Mouse (Mus musculus) ovary, postnatal 36 days (tissue): ENCODE measurements at regions not wholly inside any gene's neighbourhood (a gene's known extent, or its start where the extent isn't known, plus 50 kb on each side); places are given as distances from the start of the nearest gene placed in this dataset.

Source experiments
- DNase-seq: peaks from one replicate; pipeline ENCODE4 v3.0.0; 2022; ENCODE audit warnings: low spot score, mixed read lengths

- no peak for DNase-seq
These were observed 229.6 kb upstream of the Dcn start for GRCm38 (mm10) chr10:97249760-97250159.

- no peak for DNase-seq
These were observed 229.2 kb upstream of the Dcn start for GRCm38 (mm10) chr10:97250167-97250566.

- no peak for DNase-seq
These were observed 213.4 kb upstream of the Dcn start for GRCm38 (mm10) chr10:97265959-97266517.

GRCm38 (mm10) chr10:97282416-97282815, 197.0 kb upstream of the Dcn start:
- DNase-seq = no peak

GRCm38 (mm10) chr10:97282841-97283496, 196.4 kb upstream of the Dcn start:
- no peak for DNase-seq

GRCm38 (mm10) chr10:97304791-97305355, 174.5 kb upstream of the Dcn start:
- DNase-seq = no peak

GRCm38 (mm10) chr10:97309580-97309979, 169.8 kb upstream of the Dcn start:
- DNase-seq = no peak

GRCm38 (mm10) chr10:97312509-97312908, 166.9 kb upstream of the Dcn start:
- DNase-seq = no peak

- DNase-seq = peak; percentile 91
These were observed 166.4 kb upstream of the Dcn start for GRCm38 (mm10) chr10:97312978-97313377.

- peak; percentile 73 for DNase-seq
These were observed 166.0 kb upstream of the Dcn start for GRCm38 (mm10) chr10:97313407-97313901.

GRCm38 (mm10) chr10:97332639-97333038, 146.8 kb upstream of the Dcn start:
- DNase-seq = no peak

- no peak for DNase-seq
These were observed 145.4 kb upstream of the Dcn start for GRCm38 (mm10) chr10:97334044-97334443.

GRCm38 (mm10) chr10:97334606-97335150, 144.7 kb upstream of the Dcn start:
- DNase-seq = no peak

GRCm38 (mm10) chr10:97338033-97338692, 141.2 kb upstream of the Dcn start:
- no peak for DNase-seq

- DNase-seq = no peak
These were observed 139.3 kb upstream of the Dcn start for GRCm38 (mm10) chr10:97339866-97340706.

GRCm38 (mm10) chr10:97345347-97345746, 134.1 kb upstream of the Dcn start:
- DNase-seq = peak; percentile 65

GRCm38 (mm10) chr10:97346949-97347348, 132.5 kb upstream of the Dcn start:
- no peak for DNase-seq

GRCm38 (mm10) chr10:97368625-97369024, 110.8 kb upstream of the Dcn start:
- no peak for DNase-seq

- peak; percentile 9 for DNase-seq
These were observed 103.6 kb upstream of the Dcn start for GRCm38 (mm10) chr10:97375824-97376223.

- no peak for DNase-seq
These were observed 103.0 kb upstream of the Dcn start for GRCm38 (mm10) chr10:97376376-97376775.

GRCm38 (mm10) chr10:97381586-97381985, 97.8 kb upstream of the Dcn start:
- DNase-seq = no peak

- no peak for DNase-seq
These were observed 95.5 kb upstream of the Dcn start for GRCm38 (mm10) chr10:97383881-97384280.
